Mouse (Mus musculus) midbrain, embryonic 14.5 days (tissue): ENCODE data around the gene Ptpn14. TPM values are rescaled to one million over a fixed set of nuclear protein-coding genes. Genes with fewer than 3 reads are reported as not detected.

ENCODE experiments used
- ATAC-seq: fragments of 200-750 bp; cut with Nextera tagmentation; 2 replicates; pipeline ENCODE4 v1.8.0; 2017; ENCODE audit warnings: moderate number of reproducible peaks, moderate library complexity; ENCODE audit not compliant: low FRiP score, low TSS enrichment
- DNase-seq: peaks from one replicate; pipeline ENCODE4 v3.0.0-alpha.2; 2015
- H3K27ac ChIP-seq: fragments of 300-500 bp; sonication (generic); replicated peaks from 2 replicates; pipeline ENCODE4 v1.5.1; 2014; ENCODE audit warnings: mild to moderate bottlenecking, low read depth, low read length, moderate library complexity
- H3K27me3 ChIP-seq: fragments of 300-500 bp; sonication (generic); 2 replicates; pipeline ENCODE4 v1.6.1; 2014; ENCODE audit warnings: low read length, control low read depth, mixed read lengths; ENCODE audit not compliant: control insufficient read depth, insufficient read depth
- H3K36me3 ChIP-seq: fragments of 300-500 bp; sonication (generic); 2 replicates; pipeline ENCODE4 v1.6.1; 2014; ENCODE audit warnings: low read length, control low read depth; ENCODE audit not compliant: control insufficient read depth, insufficient read depth
- H3K4me1 ChIP-seq: fragments of 300-500 bp; sonication (generic); 2 replicates; pipeline ENCODE4 v1.6.1; 2014; ENCODE audit warnings: mild to moderate bottlenecking, antibody characterized with exemption, low read length, control low read depth; ENCODE audit not compliant: control insufficient read depth, insufficient read depth
- H3K4me2 ChIP-seq: fragments of 300-500 bp; sonication (generic); 2 replicates; pipeline ENCODE4 v1.6.1; 2014; ENCODE audit warnings: mild to moderate bottlenecking, low read length, moderate library complexity
- H3K4me3 ChIP-seq: fragments of 300-500 bp; sonication (generic); replicated peaks from 2 replicates; pipeline ENCODE4 v1.5.1; 2014; ENCODE audit warnings: low read depth, low read length
- H3K9ac ChIP-seq: fragments of 300-500 bp; sonication (generic); replicated peaks from 2 replicates; pipeline ENCODE4 v1.6.1; 2014; ENCODE audit warnings: mild to moderate bottlenecking, low read length, moderate library complexity
- H3K9me3 ChIP-seq: fragments of 300-500 bp; sonication (generic); 2 replicates; pipeline ENCODE4 v1.6.1; 2016; ENCODE audit warnings: low read length, control low read depth, mixed read lengths; ENCODE audit not compliant: control insufficient read depth
- WGBS: fragments of 180-500 bp; shearing (Covaris S2); extraction: QIAGEN DNeasy Blood & Tissue Kit; methylation state at CpG from one replicate; pipeline ENCODE4 v1.1.7; 2014; 5-methylcytosine and 5-hydroxymethylcytosine counted together
- polyA plus RNA-seq: library from polyadenylated mRNA; unstranded; fragments of >200 nt; fragmentation: Nextera tagmentation; extraction: Ambion mirVana; gene quantifications from 2 replicates; pipeline ENCODE4 v1.2.1, GENCODE M21; 2014

The Ptpn14 gene
- polyA plus RNA-seq, 1 experiment from 2014 or later, result 1.7 TPM

- Histone ChIP-seq H3K27me3 (no peaks in the 10 kb centered on the region), H3K4me3 (no peak overlapping the region), H3K27ac (no peak overlapping the region), H3K36me3 (no peaks in the 10 kb centered on the region), H3K9me3 (no peaks in the 10 kb centered on the region), H3K4me2 (no peak overlapping the region), H3K4me1 (no peaks in the 10 kb centered on the region), H3K9ac (no peak overlapping the region)
- ATAC-seq (no peak), DNase-seq (no peak)
- 92% methylated on average over 7 of the region's 7 CpGs for WGBS
Measured at GRCm38 (mm10) chr1:189852456-189852855, 124.4 kb downstream of the Ptpn14 start.

DNA sequence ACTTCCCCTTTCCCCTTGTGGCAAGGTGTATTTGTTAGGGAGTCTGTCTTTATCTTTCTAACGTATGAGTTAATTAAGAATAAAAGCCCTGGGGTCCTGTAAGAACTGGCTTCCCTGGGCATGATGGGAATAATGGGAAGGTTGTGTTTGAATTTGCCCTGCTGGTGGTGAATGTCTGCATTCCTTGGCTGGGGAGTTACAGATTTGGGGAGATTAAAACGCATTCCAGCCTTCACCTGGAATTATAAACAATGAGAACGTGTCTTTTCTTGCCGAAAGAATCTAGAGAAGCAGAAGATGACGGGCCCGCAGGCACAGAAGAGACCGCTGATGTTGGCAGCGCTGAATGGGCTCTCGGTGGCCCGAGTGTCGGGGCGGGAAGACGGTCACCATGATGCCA is 126.6 kb downstream of the Ptpn14 start:
- 88% methylated on average over 13 of the region's 13 CpGs for WGBS
- no peak overlapping the region for H3K4me2 ChIP-seq
- H3K36me3 ChIP-seq, result no peaks in the 10 kb centered on the region
- H3K4me3 ChIP-seq, result no peak overlapping the region
- H3K27ac ChIP-seq, result no peak overlapping the region
- no peaks in the 10 kb centered on the region for H3K27me3 ChIP-seq
- no peak overlapping the region for H3K9ac ChIP-seq
- ATAC-seq (no peak), DNase-seq (no peak)
- H3K4me1 ChIP-seq, result no peaks in the 10 kb centered on the region
- H3K9me3 ChIP-seq, result no peaks in the 10 kb centered on the region

GRCm38 (mm10) chr1:189855739-189856138 is 127.7 kb downstream of the Ptpn14 start:
- no peak overlapping the region for H3K4me3 ChIP-seq
- no peak overlapping the region for H3K27ac ChIP-seq
- 96% methylated on average over 5 of the region's 5 CpGs for WGBS
- H3K9me3 ChIP-seq, result no peaks in the 10 kb centered on the region
- H3K4me1 ChIP-seq, result no peaks in the 10 kb centered on the region
- no peak overlapping the region for H3K4me2 ChIP-seq
- H3K27me3 ChIP-seq, result no peaks in the 10 kb centered on the region
- DNase-seq (no peak), ATAC-seq (no peak)
- no peaks in the 10 kb centered on the region for H3K36me3 ChIP-seq
- no peak overlapping the region for H3K9ac ChIP-seq

DNA sequence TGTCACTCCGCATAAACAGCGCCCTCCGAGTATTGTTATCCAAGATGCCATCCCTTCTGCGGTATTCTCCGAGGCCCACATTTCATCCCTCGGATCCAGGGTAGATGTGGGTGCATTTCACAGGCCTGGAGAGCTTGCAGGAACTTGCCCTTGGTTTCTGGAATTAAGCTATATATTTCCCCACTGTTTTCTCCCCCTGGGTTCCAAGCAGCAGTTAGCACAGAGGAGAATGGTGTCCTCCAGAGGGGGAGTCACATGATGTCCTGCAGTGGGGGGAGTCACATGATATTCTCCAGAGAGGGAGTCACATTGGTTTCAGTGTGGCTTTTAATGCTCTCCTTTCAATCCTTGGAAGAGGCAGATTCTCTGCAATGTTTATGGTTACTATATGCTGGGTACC is 130.3 kb downstream of the Ptpn14 start:
- 70% methylated on average over 6 of the region's 6 CpGs for WGBS
- no peaks in the 10 kb centered on the region for H3K4me1 ChIP-seq
- H3K4me3 ChIP-seq, result no peak overlapping the region
- DNase-seq (no peak), ATAC-seq (no peak)
- H3K4me2 ChIP-seq, result no peak overlapping the region
- no peaks in the 10 kb centered on the region for H3K9me3 ChIP-seq
- no peak overlapping the region for H3K9ac ChIP-seq
- H3K27ac ChIP-seq, result no peak overlapping the region
- H3K27me3 ChIP-seq, result no peaks in the 10 kb centered on the region
- no peaks in the 10 kb centered on the region for H3K36me3 ChIP-seq

DNA sequence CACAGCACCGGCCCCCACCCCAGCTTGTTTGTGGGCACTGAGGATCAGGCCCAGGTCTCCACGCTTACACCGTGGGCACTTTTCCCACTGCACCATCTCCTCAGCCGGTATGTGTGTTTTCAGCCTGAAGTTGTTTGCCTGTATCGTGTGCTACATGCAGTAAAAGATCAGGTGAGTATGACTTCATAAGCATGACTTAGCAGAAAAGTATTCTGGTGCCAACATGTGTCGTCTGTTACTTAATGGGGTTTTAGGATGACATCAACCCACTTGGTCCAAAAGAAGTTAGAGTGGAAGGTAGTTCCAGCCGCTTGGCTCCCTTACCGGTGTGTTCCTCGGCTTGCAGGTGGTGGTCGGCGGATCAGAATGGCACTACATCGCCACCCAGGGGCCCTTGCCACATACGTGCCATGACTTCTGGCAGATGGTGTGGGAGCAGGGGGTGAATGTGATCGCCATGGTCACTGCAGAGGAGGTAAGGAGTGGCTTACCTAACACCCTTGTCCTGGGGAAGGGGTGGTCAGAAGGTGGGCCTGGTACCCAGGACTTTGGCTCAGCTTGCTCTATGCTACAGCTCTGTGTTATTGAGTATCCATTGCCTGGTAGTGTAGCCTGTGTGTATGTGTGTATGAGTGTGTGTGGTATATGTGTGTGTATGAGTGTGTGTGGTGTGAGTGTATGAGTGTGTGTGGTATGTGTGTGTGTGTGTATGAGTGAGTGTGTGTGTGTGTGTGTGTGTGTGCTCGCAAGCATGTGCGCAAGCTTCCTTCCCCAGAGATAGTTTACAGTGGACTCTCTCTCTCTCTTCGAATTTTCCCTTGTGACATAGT is 132.3 kb downstream of the Ptpn14 start:
- Histone ChIP-seq H3K27me3 (no peaks in the 10 kb centered on the region), H3K27ac (no peak overlapping the region), H3K9me3 (no peaks in the 10 kb centered on the region), H3K4me1 (peaks cover 6% of the 10 kb centered on the region; the same call in 1 of the 2 replicates), H3K36me3 (no peaks in the 10 kb centered on the region), H3K4me2 (no peak overlapping the region), H3K4me3 (no peak overlapping the region), H3K9ac (no peak overlapping the region)
- WGBS, result 91% methylated on average over 17 of the region's 17 CpGs
- ATAC-seq, result no peak
- no peak for DNase-seq

- H3K9ac ChIP-seq, result no peak overlapping the region
- 76% methylated on average over 12 of the region's 12 CpGs for WGBS
- DNase-seq, result no peak
Measured at GRCm38 (mm10) chr1:189860942-189861315, 132.9 kb downstream of the Ptpn14 start.

GRCm38 (mm10) chr1:189863727-189864126 is 135.7 kb downstream of the Ptpn14 start:
- H3K4me2 ChIP-seq, result no peak overlapping the region
- H3K9me3 ChIP-seq, result no peaks in the 10 kb centered on the region
- no peak overlapping the region for H3K9ac ChIP-seq
- no peak overlapping the region for H3K27ac ChIP-seq
- no peak for DNase-seq
- H3K36me3 ChIP-seq, result no peaks in the 10 kb centered on the region
- no peak overlapping the region for H3K4me3 ChIP-seq
- peaks cover 6% of the 10 kb centered on the region; the same call in 1 of the 2 replicates for H3K4me1 ChIP-seq
- WGBS, result 94% methylated on average over 3 of the region's 3 CpGs
- no peak for ATAC-seq
- no peaks in the 10 kb centered on the region for H3K27me3 ChIP-seq

More at GRCm38 (mm10) chr1:189860942-189861315, 132.9 kb downstream of the Ptpn14 start:
- peaks cover 6% of the 10 kb centered on the region; the same call in 1 of the 2 replicates for H3K4me1 ChIP-seq
- no peak overlapping the region for H3K27ac ChIP-seq
- ATAC-seq, result no peak
- H3K4me3 ChIP-seq, result no peak overlapping the region
- no peaks in the 10 kb centered on the region for H3K36me3 ChIP-seq
- H3K4me2 ChIP-seq, result no peak overlapping the region
- H3K27me3 ChIP-seq, result no peaks in the 10 kb centered on the region
- no peaks in the 10 kb centered on the region for H3K9me3 ChIP-seq

- H3K4me3 ChIP-seq, result no peak overlapping the region
- ATAC-seq (no peak), DNase-seq (no peak)
- H3K4me2 ChIP-seq, result no peak overlapping the region
- H3K9me3 ChIP-seq, result no peaks in the 10 kb centered on the region
- H3K9ac ChIP-seq, result no peak overlapping the region
- no peak overlapping the region; the same call in 1 of the 2 replicates for H3K27ac ChIP-seq
- WGBS, result 61% methylated on average over 9 of the region's 9 CpGs
- H3K27me3 ChIP-seq, result no peaks in the 10 kb centered on the region
- H3K4me1 ChIP-seq, result peaks cover 6% of the 10 kb centered on the region; the same call in 1 of the 2 replicates
- no peaks in the 10 kb centered on the region for H3K36me3 ChIP-seq
Measured at GRCm38 (mm10) chr1:189864301-189864700, 136.2 kb downstream of the Ptpn14 start.
